Mouse (Mus musculus): ENCODE measurements around the gene Dgkz.

Dgkz gene

DNA sequence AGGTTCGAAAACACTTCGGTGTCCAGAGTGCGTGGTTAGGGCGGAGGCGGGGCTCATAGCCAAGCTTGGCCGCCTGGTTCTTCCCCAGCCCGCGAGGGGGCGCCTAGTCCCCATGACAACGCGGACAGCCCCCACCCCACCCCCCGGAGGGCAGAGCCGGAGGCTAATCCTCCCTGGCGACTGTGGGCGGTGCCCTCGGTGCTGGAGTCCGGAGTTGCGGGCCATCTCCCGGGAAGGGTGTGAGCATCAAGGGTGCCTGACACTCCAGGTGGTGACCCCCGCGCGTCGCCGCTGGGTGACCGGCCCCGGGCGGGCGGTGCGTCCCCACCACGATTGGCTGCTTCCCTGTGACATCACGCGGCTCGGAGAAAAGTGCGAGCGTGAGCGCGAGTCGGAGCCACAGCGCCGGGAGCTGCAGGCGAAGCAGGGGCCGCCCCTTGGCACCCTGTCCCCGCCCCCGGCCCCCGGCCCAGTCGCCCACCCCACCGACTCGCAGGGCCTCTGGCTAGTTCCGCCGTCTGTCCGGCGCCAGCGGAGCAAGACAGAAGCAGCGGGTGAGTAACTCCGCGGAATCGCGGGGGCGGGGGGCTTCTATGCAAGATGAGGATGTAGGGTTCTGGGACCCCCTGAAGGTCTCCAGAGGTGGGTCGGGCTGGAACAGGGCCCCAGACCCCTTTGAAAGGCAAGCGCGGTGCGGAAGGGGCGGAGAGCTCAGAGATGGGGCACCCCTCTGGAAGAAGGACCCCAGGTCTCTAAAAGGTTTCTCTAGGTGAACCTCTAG lies 53.7 kb downstream of the Dgkz start:
- DNase-seq (ENCODE audit: low spot score in 2 of 2) = peak; percentile 36 to 46

- DNase-seq (ENCODE audit: low spot score in 2 of 2) = peak; percentile 37 to 48
Measured at GRCm38 (mm10) chr2:91921181-91921789, 54.4 kb downstream of the Dgkz start.

DNA sequence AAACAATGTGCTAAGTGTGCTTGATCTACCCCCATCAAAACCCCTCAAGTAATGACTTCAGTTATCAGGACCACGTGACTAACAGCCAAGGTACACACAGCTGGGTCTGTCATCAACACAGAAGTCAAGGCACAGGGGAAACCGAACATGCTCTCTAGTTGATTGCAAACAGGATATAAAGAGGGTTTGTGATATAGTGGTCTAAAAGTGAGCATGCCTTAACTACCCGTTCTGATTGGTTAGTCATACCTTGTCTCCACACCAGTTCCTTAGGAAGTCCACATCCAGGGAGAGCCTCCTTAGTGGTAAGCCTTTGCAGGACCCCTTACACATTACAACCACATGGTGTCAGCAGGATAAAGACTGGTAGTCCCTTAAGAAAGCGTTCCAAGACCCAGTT lies 55.5 kb downstream of the Dgkz start:
- DNase-seq (ENCODE audit: low spot score in 2 of 2) = no peak

DNA sequence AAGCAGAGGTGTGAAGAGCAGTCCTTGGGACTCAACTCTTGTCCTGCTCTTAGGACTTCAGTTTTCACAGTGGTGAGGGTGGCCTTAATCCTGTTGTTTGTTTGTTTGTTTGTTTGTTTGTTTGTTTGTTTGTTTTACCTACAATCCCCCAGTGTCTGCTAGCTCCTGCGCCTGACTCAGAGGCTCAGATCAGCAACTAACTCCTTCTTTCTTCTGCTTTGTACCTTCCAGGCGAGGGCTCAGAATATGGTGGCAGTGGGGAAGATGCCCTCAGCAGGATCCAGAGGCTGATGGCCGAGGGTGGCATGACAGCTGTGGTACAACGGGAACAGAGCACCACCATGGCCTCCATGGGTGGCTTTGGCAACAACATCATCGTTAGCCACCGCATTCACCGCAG lies 58.6 kb downstream of the Dgkz start:
- DNase-seq (ENCODE audit: low spot score in 2 of 2) = no peak

DNA sequence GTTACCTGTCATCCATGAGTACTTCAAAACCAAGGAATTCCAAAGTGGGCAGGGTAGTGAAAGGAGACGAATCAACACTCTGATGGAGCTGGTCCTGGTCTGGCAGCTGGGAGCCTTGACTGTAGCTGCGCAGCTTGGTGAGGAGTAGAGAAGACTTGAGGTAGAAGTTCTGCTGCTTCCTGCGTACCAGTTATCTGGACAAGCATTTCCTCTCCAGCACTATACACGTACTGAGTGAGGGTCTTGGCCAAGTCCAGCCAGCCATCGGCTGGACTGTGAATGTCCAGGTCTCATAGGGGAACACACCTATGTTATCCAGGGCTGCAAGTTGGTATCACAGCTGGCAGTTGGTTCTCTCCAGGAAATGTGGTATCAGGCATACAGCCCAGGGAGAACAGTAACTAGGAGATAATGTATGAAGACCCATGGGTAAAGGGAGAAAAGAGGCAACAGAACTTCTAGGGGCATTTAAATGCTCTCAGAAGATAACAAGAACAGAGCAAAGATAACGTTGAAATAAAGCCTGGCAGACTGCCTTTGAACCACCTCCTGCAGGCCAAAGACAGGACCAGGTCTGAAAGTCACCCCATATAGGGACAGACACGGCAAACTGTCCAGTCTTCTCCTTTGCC lies 59.2 kb downstream of the Dgkz start:
- no peak for DNase-seq (ENCODE audit: low spot score in 2 of 2)

DNA sequence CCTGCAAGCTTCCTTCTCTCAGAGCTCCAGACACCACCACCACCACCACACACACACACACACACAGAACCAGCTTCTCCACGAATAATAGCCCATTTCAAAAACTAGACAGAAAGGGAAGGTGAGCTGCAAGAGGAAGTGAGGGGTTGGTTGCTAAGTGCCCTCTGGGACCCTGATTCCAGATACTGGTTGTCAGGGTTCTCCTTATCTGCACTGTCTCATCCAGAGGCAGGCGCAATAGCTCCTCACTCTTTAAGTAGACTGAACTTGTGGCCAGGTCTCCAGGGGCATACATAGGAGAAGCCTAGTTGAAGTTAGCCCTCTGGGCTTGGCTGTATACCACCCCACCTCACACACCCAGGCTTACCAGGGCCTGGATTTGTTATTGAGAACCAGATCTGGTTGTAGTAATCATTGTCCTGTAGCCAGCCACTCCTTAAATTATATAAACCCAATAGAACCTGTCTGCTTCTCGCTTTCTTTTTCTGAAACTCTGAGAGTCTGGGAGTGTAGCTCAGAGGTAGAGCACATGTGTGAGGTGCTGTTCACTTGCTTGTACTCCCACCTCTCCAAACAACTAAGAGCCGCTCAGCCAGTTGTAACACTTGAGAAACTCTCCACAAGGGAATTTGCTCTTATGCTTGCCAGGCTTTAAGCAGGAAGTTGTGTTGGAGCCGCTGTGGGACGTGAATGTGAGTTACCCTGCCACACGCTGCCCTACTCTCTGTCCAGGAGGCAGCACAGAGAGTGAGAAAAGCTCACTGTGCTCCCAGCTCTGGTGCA lies 62.1 kb downstream of the Dgkz start:
- DNase-seq (ENCODE audit: low spot score in 2 of 2) = no peak

- no peak for DNase-seq (ENCODE audit: low spot score in 2 of 2)
Measured at GRCm38 (mm10) chr2:91912616-91913015, 63.0 kb downstream of the Dgkz start.

GRCm38 (mm10) chr2:91906141-91906540 lies 69.5 kb downstream of the Dgkz start:
- no peak for DNase-seq (ENCODE audit: low spot score in 2 of 2)

DNA sequence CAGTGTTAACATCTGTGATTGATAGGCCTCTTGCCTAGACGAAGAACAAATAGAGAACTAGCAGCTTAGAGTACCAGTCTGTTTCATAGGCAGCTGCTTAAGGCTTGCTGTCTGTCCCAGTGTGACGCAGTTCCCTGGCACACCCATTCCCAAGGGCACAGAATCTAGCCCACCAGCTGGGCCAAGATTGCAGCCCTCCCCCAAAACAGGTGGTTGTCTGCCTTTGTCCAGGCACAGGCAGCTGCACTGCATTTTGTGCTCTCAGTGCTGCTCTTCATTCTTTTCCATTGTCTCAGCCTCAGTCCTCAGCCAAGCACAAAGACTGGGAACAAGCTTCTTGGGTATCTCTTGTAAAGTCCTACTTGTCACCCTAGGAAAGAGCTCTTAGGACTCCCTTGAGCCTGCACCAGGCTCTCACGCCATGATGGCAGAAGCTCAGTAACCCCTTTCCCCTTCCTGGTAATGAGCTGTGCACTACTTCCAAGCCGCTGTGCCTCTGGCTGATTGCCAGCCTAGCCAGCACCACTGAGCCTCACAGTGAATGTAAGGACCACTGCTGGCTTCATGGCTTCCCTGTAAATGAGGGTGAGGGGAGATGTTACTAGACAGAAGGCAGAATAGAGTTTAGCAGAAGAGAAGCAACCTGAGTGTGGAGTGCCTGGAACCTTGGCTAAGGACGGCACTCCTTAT lies 70.9 kb downstream of the Dgkz start:
- DNase-seq (ENCODE audit: low spot score in 2 of 2) = no peak

DNA sequence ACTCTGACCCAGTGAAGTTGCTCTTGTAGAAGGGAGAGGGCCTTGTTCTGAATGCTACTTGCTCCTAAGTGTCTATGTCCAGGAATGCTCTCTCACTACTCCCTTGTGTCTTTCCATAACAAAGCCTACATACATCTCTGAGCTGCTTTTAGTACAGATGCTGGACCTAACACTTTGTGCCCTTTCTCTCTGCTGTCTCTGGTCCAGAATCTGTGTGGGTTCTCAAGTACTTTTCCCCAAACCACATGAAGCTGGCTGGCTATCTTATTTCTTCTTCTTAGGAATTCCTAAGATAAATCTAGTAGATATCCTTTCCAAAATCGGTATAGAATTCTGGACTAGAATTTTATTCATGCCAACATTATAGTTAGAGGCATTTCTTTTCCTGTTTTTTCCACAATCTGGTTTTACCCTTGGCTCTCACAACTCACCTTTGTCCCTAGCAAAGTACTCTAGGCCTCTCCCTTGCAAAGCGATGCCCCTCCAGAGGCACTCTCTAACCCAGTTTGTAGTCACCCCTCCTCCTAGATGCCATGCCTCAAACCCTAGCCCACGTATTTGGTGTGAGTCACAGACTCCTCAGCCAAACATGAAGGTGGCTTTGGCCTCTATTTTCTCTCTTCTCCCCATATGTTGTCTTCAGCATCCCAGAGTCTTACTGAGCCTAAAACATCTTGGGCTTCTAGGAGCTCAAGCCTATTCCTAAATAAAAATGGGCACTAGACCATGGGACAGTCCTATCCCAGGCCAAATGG lies 72.3 kb downstream of the Dgkz start:
- DNase-seq (ENCODE audit: low spot score in 2 of 2) = no peak

GRCm38 (mm10) chr2:91902336-91902735 lies 73.3 kb downstream of the Dgkz start:
- DNase-seq (ENCODE audit: low spot score in 2 of 2) = no peak

DNA sequence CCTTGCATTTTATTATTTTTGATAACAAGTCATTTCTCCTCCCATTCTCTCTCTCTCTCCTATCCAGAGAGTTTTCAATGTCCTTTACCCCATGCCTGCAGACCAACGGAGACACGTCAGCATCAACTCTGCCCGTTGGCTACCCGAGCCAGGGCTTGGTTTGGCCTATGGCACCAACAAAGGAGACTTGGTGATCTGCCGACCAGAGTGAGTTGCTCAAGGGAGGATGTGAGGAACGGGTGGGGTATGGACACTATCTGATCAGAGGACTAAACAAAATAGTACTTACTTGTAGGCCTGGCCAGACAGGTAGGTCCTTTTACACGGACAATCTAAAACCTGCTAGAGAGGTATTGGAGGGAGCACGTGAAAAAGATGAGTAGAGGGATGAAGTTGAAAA lies 75.2 kb downstream of the Dgkz start:
- DNase-seq (ENCODE audit: low spot score in 2 of 2) = no peak

- DNase-seq (ENCODE audit: low spot score in 2 of 2) = no peak
Measured at GRCm38 (mm10) chr2:91899141-91899540, 76.5 kb downstream of the Dgkz start.

GRCm38 (mm10) chr2:91897968-91898367 lies 77.7 kb downstream of the Dgkz start:
- no peak for DNase-seq (ENCODE audit: low spot score in 2 of 2)

DNA sequence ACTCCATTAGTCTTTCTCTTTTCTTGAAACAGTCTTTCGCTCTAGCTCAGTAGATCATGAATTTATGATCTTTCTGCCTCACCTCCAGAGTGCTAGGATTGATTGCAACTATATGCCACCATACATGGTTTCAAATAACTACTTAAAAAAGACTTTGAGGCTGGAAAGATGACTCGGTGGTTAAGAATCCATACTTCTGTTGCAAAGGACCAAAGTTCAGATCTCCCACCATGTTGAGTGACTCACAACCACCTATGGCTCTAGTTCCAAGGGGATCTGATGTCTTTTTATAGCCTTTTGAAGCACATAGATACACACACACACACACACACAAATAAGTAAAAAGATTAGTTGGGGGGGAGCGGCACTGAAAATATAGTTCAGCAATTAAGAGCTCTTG lies 80.3 kb downstream of the Dgkz start:
- DNase-seq (ENCODE audit: low spot score in 2 of 2) = no peak

DNA sequence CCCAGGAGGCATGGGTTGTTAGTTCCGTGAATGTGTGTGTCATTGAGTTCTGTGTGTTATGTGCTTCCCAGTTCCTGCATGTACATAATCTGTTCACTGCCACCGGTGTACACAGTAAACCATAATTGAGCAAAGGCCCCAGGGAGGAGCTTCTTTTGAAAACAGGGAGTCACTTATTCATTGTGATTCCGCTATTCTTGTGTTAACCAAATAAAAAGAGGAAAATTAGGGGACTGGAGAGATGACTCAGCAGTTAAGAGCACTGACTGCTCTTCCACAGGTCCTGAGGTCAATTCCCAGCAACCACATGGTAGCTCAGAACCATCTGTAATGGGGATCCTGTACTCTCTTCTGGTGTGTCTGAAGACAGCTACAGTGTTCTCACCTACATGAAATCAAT lies 80.9 kb downstream of the Dgkz start:
- DNase-seq (ENCODE audit: low spot score in 2 of 2) = no peak

DNA sequence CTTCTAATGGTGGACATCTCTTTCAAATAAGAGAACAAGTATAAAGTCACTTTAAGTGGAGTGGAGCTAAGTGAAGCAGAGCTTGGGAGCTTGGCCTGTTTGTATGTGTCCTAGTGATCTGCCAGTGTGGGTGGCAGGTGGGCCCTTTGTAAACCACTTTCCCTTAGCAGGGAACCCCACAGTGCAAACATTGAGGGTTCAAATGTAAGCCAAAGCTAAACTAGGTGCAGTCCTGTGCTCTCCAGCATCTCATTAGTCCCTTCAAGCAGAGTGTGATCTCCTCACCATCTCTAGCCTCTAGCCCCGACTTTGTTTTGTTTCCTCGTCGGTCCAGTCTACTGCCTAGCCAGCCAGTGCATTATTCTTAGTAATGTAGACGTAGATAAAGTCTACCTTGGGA lies 91.0 kb downstream of the Dgkz start:
- no peak for DNase-seq (ENCODE audit: low spot score in 2 of 2)

DNA sequence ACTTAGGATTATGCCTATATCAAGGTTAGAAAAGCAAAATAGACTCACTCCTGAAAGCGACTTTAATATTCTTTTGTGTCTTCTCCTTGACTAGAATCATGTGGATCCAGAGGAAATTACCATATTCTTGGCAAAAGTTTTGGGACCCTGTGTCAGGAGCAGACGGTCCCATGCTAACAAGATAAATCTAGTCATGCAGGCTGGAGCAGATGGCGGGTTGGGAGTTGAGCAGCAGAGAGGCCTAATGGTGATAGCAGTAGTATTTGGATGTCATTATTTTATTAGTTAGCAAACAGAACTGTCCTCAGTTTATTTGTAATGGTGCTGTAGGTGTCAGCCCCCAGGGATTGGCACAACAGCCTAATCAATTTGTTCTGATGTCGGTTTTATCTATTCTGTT lies 91.7 kb downstream of the Dgkz start:
- DNase-seq (ENCODE audit: low spot score in 2 of 2) = no peak

Measured in natural killer cell, adult 2 months (primary cell).